Mouse (Mus musculus): ENCODE data around the gene Sesn3.
"Not testable (repeated sequence)": the region's sequence is repeated elsewhere in the genome, so short reads cannot be mapped to it uniquely, and the experiment has no call there.

The Sesn3 gene

DNA sequence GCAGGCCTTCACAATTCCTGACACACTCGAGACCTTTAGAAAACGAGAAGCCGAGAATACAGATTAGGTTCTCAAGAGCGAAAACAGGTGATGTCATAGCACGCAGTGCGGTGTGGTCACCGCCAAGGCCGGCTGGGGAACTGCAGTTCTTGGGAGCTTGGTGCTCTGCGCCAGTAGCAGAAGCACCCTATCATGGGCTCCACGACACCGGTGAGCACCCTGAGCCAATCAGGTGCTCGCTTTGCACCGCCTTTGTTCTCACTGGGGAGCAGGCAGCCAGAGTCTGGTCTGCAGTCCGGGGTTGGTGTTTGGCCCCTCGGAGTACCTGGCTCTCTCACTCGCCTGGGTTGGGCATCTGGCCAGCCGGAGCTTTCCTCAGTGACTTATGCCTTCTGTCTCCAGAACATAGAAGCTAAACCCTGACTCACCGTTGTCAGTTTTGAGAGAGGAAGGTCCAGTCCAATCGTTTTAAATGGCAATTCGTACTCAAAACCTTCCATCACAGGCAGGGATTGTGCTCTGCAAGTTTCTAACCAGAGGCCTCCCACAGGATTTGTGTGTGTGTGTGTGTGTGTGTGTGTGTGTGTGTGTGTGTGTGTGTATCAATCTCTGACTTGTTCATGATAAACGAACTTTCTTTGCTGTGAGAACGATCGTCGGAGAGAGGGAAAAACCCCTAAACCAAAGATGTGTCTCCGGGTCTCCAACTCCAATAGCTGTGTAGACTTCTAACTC lies at the start of gene Sesn3:
TSS of gene Sesn3 (plus strand) at position 82 of the 735 bp plus-strand sequence.
- peak; percentile 92 for DNase-seq (ENCODE audit: low read depth, low spot score)

DNA sequence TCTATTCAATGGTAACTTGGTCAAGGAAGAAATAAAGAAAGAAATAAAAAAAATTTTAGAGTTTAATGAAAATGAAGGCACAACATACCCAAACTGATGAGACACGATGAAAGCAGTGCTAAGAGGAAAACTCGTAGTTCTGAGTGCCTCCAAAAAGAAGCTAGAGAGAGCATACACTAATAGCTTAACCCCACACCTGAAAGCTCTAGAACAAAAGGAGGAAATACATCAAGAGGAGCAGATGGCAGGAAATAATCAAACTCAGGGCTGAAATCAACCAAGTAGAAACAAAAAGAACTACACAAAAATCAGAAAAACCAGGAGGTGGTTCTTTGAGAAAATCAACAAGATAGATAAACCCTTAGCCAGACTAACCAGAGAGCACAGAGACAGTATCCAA lies 47.8 kb upstream of the Sesn3 start:
- DNase-seq (ENCODE audit: low read depth, low spot score): not testable (repeated sequence)

- DNase-seq (ENCODE audit: low read depth, low spot score): peak; percentile 95
These were observed 41.0 kb upstream of the Sesn3 start for GRCm38 (mm10) chr9:14233702-14234373.

DNA sequence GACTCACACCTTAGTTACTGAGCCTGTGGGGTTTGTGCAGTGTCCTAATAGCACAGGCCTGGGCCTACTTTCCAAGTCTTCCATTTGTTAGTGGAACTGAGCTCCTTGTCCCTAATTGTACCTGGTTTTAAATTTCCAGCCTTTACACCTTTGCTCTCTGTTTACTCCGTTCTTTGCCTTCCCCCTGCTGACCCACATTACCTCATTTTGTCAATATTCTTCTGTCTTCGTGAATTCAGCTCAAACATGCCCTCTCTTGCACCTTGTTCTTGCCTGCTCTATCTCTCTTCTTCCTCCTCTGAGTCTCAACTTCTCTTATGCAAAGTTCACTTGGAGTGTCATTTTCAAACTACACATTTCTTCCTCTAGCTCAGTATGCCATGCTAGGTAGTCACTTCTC lies 39.6 kb upstream of the Sesn3 start:
- DNase-seq (ENCODE audit: low read depth, low spot score): no peak

- not testable (repeated sequence) for DNase-seq (ENCODE audit: low read depth, low spot score)
These were observed 33.9 kb upstream of the Sesn3 start for GRCm38 (mm10) chr9:14241003-14241402.

- DNase-seq (ENCODE audit: low read depth, low spot score): no peak
These were observed 32.6 kb upstream of the Sesn3 start for GRCm38 (mm10) chr9:14242308-14242707.

GRCm38 (mm10) chr9:14244528-14244927 lies 30.3 kb upstream of the Sesn3 start:
- no peak for DNase-seq (ENCODE audit: low read depth, low spot score)

- DNase-seq (ENCODE audit: low read depth, low spot score): peak; percentile 18
These were observed 29.8 kb upstream of the Sesn3 start for GRCm38 (mm10) chr9:14245013-14245586.

- DNase-seq (ENCODE audit: low read depth, low spot score): no peak
These were observed 28.7 kb upstream of the Sesn3 start for GRCm38 (mm10) chr9:14246016-14246799.

DNA sequence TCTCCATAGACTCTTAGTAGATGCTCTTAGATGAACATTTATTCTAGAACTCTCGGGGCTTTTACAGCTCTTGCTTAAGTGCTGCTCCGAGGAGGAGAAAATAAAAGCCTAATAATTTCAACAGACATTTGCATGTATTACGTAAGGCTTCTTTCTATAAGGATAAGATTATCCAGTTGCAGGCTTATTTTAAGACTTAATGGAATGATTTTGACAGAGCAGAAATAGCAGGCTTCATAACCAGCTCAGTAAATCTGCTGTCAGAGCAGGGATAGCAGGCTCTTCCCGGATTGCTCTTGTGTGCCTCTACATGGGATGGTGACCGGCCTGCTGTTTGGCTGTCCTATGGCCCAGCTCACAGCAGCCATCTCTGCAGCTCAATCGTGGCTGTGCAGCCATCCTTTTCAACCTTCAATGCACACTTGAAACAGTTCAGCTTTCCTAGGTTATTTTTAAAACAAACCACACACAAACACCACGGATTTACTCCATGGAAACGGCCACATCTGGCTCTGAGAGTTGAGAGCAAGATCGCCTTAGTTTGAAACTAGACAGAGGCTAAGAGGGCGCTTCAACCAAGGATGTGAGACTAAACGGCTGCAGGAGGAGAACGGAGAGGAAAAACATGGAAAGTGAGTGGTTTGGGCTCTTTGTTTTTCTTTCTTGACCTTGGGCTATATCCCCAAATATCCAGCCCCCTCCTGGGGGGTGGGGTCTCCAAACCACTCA lies 27.2 kb upstream of the Sesn3 start:
- no peak for DNase-seq (ENCODE audit: low read depth, low spot score)

GRCm38 (mm10) chr9:14248209-14248596 lies 26.7 kb upstream of the Sesn3 start:
- DNase-seq (ENCODE audit: low read depth, low spot score): no peak

GRCm38 (mm10) chr9:14261150-14261549 lies 13.7 kb upstream of the Sesn3 start:
- no peak for DNase-seq (ENCODE audit: low read depth, low spot score)

GRCm38 (mm10) chr9:14262568-14262972 lies 12.3 kb upstream of the Sesn3 start:
- DNase-seq (ENCODE audit: low read depth, low spot score): no peak

DNA sequence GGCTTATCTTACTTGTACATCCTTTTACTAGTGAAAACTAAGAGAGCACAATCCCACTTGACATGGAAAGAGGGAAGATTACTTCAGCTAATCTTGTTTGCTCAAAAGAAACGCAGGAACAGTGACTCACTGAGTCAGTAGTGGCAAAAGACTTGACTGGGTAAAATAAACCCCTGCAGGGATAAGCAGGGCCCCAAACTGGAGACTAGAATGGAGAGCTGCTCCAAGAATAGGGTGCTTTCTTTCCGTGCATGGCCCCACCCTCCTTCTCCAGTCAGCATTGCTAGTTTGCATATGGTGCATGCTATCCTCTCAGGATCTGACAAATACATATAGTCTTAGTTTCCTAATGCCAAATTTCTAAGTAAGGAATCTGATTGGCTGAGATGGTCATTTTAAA lies 8.4 kb upstream of the Sesn3 start:
- no peak for DNase-seq (ENCODE audit: low read depth, low spot score)

DNA sequence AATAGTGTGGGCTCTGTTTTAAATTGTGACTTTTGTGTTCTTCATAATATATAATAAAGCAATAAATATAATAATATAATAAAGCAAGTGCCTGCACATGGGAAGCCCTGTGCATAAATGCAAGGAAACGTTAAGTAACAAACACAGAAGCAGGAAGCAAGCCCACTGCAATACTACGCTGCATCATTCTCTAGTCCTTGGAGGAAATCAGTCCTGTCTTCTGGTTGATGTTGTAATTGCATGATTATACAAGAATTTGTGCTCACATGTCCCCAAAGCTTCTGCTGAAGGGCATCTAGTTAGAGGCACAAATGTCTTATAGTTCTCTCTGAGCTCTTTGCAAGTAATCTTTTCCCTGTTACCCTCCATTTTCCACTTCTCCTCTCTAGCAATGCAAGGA lies 6.3 kb upstream of the Sesn3 start:
- no peak for DNase-seq (ENCODE audit: low read depth, low spot score)

GRCm38 (mm10) chr9:14272921-14273320 lies 1.9 kb upstream of the Sesn3 start:
- no peak for DNase-seq (ENCODE audit: low read depth, low spot score)

DNA sequence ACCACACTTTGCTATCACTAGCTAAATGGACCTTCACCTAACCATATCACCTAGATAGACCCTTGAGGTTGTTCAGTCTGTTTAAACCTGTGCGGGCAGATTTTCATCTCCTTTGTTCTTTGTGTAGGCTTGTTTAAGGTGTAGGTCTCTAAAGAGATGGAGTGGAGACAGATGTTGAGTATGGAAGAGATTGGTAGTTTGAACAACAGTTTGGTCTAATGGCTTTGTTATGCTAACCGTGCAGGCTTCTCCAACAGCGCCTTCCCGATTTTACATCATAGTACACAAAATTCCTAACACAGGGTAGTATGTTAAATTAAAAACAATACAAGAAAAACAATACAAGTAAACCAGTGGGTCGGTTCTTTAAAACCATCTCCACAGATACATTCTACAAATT lies 281 bp upstream of the Sesn3 start:
- peak; percentile 56 for DNase-seq (ENCODE audit: low read depth, low spot score)

DNA sequence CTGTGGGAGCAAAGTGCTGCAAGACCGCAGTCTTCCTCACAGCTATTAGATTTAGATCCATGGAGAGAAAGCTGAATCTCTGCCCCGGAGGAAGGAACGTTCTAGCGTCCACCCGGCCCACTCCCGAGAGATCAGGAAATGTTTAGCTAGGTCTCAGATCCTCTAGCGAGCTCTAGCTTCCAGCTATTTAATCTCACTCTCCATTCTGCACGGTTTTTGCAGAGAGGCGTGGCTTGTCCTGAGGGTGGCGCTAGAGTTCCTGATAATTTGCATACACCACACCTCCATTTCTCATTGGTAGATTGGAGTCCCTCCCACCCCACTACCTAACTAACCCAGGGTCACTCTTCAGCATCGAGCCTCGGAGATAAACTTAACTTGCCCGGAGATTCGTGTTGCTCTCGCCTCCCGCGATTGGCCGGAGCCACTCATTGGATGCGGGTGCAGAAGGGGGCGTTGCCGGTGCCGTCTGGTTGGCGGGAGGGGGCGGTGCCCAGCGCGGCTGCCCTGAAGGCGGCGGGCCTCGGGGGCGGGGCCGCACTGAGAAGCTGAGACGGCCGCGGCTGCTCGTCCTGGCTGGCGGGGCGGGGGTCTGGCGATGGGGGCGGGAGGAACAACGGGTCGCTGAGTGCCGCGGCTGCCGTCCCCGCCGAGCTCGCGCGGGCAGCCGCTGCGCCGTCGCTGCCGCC lies 1.1 kb downstream of the Sesn3 start:
- DNase-seq (ENCODE audit: low read depth, low spot score): peak; percentile 98

DNA sequence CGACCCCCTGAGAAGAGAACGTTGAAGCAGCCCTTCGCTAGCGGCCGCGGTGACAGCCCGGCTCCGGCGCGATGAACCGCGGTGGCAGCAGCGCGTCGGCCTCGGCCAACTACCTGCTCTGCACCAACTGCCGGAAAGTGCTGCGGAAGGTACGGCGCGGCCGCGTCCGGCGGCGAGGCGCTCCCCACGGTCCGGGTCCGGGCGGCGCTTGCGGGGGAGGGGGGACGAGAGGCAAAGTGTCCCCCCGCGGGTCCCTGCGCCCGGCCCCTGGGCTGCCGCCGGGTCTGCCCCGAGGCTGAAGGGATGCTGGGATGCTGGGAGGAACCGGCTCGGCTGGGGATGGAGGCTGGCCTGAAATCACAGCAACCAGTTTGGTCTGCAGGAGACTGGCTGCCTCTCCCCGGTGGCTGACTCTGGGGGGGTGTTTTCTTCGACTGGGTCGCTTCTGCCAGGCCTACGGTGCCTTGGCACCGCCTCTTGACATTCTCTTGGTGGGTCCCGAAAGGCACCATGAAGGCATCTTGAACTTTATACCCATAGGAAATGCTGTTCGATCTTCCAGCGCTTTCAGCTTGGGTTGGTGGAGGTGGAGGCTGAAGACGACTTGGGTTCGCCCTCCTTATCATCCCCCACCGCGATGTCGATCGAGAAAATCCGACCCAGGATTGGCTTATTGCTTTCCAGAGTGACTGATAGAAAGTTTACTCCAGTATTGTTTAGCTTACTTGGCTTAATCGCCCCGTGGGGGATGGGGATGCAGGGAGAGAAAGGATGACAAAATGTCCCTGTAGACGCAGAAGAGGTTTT lies 1.8 kb downstream of the Sesn3 start:
- DNase-seq (ENCODE audit: low read depth, low spot score): peak; percentile 42
